ENCODE assay signal across 8 mouse cellular contexts in genomic region chr2:152180323-152180722, GRCm38 (mm10). TPM values are rescaled to one million over a fixed set of nuclear protein-coding genes. Genes with fewer than 3 reads are reported as not detected.
DNase-seq lines count a peak whose midpoint lies in the region; ATAC-seq and TF ChIP-seq lines count a peak whose summit lies in the region.

No protein-coding gene starts in this region.

- no peaks in the 10 kb centered on the region for H3K9me3 ChIP-seq in heart, postnatal 0 days (replicated peaks; ENCODE audit: control insufficient read depth, low read length)

- no peak for TF ChIP-seq POLR2A in lung, adult 2 months (IDR thresholded peaks at IDR 0.05; ENCODE audit: borderline replicate concordance, extremely low read depth, low read depth, low read length)

- WGBS in heart, postnatal 0 days = 30% methylated on average over 6 of the region's 6 CpGs
- WGBS in lung, adult 2 months = 28% methylated on average over 6 of the region's 6 CpGs

- peak; percentile 72 for DNase-seq in ovary, adult 18-20 months (ENCODE audit: low spot score)
- DNase-seq in ovary, postnatal 10 days (ENCODE audit: low spot score) = no peak
- DNase-seq in adrenal gland, postnatal 36 days = peak; percentile 63 to 73
- DNase-seq in heart, postnatal 0 days (ENCODE audit: low spot score) = peak; percentile 80
- peak; percentile 45 for DNase-seq in lung, adult 2 months
- DNase-seq in layer of hippocampus, postnatal 10 days (ENCODE audit: low spot score in 2 of 2) = no peak
- no peak for DNase-seq in layer of hippocampus, postnatal 36 days
- no peak for DNase-seq in thymus, postnatal 4 days

- no peaks in the 10 kb centered on the region for H3K36me3 ChIP-seq in heart, postnatal 0 days (replicated peaks; ENCODE audit: control insufficient read depth, insufficient read depth, low read length)

- H3K27me3 ChIP-seq in heart, postnatal 0 days (ENCODE audit: control insufficient read depth, insufficient read depth, low read length) = no peaks in the 10 kb centered on the region

- H3K4me3 ChIP-seq in heart, postnatal 0 days (ENCODE audit: low read depth, low read length) = no peak overlapping the region
- no peak overlapping the region for H3K4me3 ChIP-seq in lung, adult 2 months (replicated peaks; ENCODE audit: extremely low read depth, low read depth, low read length)

- peak overlapping the region; percentile 58 for H3K27ac ChIP-seq in heart, postnatal 0 days (ENCODE audit: low read depth)

- peak; percentile 85 for ATAC-seq in heart, postnatal 0 days (ENCODE audit: insufficient read depth, low read depth)

- H3K4me1 ChIP-seq in heart, postnatal 0 days (ENCODE audit: control insufficient read depth, insufficient read depth) = no peaks in the 10 kb centered on the region
- H3K4me1 ChIP-seq in lung, adult 2 months (ENCODE audit: control insufficient read depth, insufficient read depth, low read length) = peaks cover 3% of the 10 kb centered on the region; the same call in 1 of the 2 replicates

- H3K4me2 ChIP-seq in heart, postnatal 0 days (ENCODE audit: low read depth, low read length) = peak overlapping the region; percentile 2; the same call in 1 of the 2 replicates

- 0 out of 2 replicates have a peak, but pooled peaks have one; percentile 49 for TF ChIP-seq EP300 in heart, postnatal 0 days (IDR thresholded peaks at IDR 0.05; ENCODE audit: low read depth)

- H3K9ac ChIP-seq in heart, postnatal 0 days (replicated peaks; ENCODE audit: low read depth, low read length) = no peak overlapping the region

- TF ChIP-seq CTCF in heart, postnatal 0 days (IDR thresholded peaks at IDR 0.05; ENCODE audit: low read depth) = peak; percentile 8; the same call in 1 of the 2 replicates
- no peak for TF ChIP-seq CTCF in lung, adult 2 months (IDR thresholded peaks at IDR 0.05; ENCODE audit: insufficient read depth, low read length)

RNA-seq across cellular contexts. Expression of gene Tcf15, which starts 37.0 kb away (rescaled TPM):
- total RNA-seq in adrenal gland, postnatal 36 days (2021) = 1 to 10 TPM; 4.4 to 4.7 TPM
- 32.5 and 36.8 TPM in 2 replicates for total RNA-seq in heart, postnatal 0 days (2014; rRNA removed; ENCODE audit: low replicate concordance)
- polyA plus RNA-seq in heart, postnatal 0 days (2015; fragmentation: Nextera tagmentation; extraction: Ambion mirVana) = 23.0 and 23.2 TPM in 2 replicates
- 2.4 and 5.5 TPM in 2 replicates for polyA plus RNA-seq in lung, adult 2 months (2012; rRNA removed)
- 1 to 10 TPM; 3.0 to 3.4 TPM for total RNA-seq in layer of hippocampus, postnatal 10 days (2021)
- total RNA-seq in layer of hippocampus, postnatal 36 days (2021) = 1 to 10 TPM; 2.9 to 4.3 TPM

RNA-seq across cellular contexts. Expression of gene Csnk2a1, which starts 46.3 kb away (rescaled TPM):
- 100 to 1,000 TPM in 1 of 2 experiments, 10 to 100 TPM in 1; 97.8 to 105 TPM for total RNA-seq in adrenal gland, postnatal 36 days (2021)
- 89.5 TPM in 2 replicates for total RNA-seq in heart, postnatal 0 days (2014; rRNA removed; ENCODE audit: low replicate concordance)
- 74.4 and 80.7 TPM in 2 replicates for polyA plus RNA-seq in heart, postnatal 0 days (2015; fragmentation: Nextera tagmentation; extraction: Ambion mirVana)
- polyA plus RNA-seq in lung, adult 2 months (2012; rRNA removed) = 16.5 and 27.3 TPM in 2 replicates
- total RNA-seq in layer of hippocampus, postnatal 10 days (2021) = 100 to 1,000 TPM; 112 to 127 TPM
- total RNA-seq in layer of hippocampus, postnatal 36 days (2021) = 100 to 1,000 TPM in 1 of 2 experiments, 10 to 100 TPM in 1; 98.3 to 101 TPM

Comparison
In these comparisons a context has a peak if more than half of its experiments do, and no peak if none do; other contexts are left out.
1. DNase-seq: peak in ovary, adult 18-20 months (single experiment), adrenal gland, postnatal 36 days (2 of 2), heart, postnatal 0 days (single experiment) and lung, adult 2 months (single experiment); none in ovary, postnatal 10 days (single experiment), layer of hippocampus, postnatal 10 days (0 of 2), layer of hippocampus, postnatal 36 days (0 of 2) and thymus, postnatal 4 days (single experiment).